Mouse (Mus musculus) midbrain, embryonic 12.5 days (tissue): ENCODE measurements around the gene Nelfe. TPM values are rescaled to one million over a fixed set of nuclear protein-coding genes. Genes with fewer than 3 reads are reported as not detected.

ENCODE experiments used
- ATAC-seq: fragments of 200-750 bp; cut with Nextera tagmentation; 2 replicates; pipeline ENCODE4 v1.8.0; 2017; ENCODE audit warnings: low read depth, moderate TSS enrichment, moderate library complexity; ENCODE audit not compliant: low FRiP score
- H3K27ac ChIP-seq: fragments of 300-500 bp; sonication (generic); replicated peaks from 2 replicates; pipeline ENCODE4 v1.5.1; 2016; ENCODE audit warnings: mild to moderate bottlenecking
- H3K27me3 ChIP-seq: fragments of 300-500 bp; sonication (generic); 2 replicates; pipeline ENCODE4 v1.6.1; 2016; ENCODE audit warnings: mild to moderate bottlenecking
- H3K36me3 ChIP-seq: fragments of 300-500 bp; sonication (generic); 2 replicates; pipeline ENCODE4 v1.6.1; 2016
- H3K4me1 ChIP-seq: fragments of 300-500 bp; sonication (generic); 2 replicates; pipeline ENCODE4 v1.6.1; 2016
- H3K4me2 ChIP-seq: fragments of 300-500 bp; sonication (generic); replicated peaks from 2 replicates; pipeline ENCODE4 v1.6.1; 2016; ENCODE audit warnings: mild to moderate bottlenecking, moderate library complexity
- H3K4me3 ChIP-seq: fragments of 300-500 bp; sonication (generic); 2 replicates; pipeline ENCODE4 v1.5.1; 2016; ENCODE audit warnings: mild to moderate bottlenecking
- H3K9ac ChIP-seq: fragments of 300-500 bp; sonication (generic); replicated peaks from 2 replicates; pipeline ENCODE4 v1.6.1; 2016; ENCODE audit warnings: mild to moderate bottlenecking, moderate library complexity
- H3K9me3 ChIP-seq: fragments of 300-500 bp; sonication (generic); 2 replicates; pipeline ENCODE4 v1.6.1; 2016; ENCODE audit warnings: mild to moderate bottlenecking
- WGBS: fragments of 180-500 bp; shearing (Covaris S2); methylation state at CpG from one replicate; pipeline ENCODE4 v1.1.7; 2016; 5-methylcytosine and 5-hydroxymethylcytosine counted together
- polyA plus RNA-seq: library from polyadenylated mRNA; unstranded; fragments of >200 nt; fragmentation: Nextera tagmentation; extraction: Ambion mirVana; gene quantifications from 2 replicates; pipeline ENCODE4 v1.2.1, GENCODE M21; 2016

The Nelfe gene
- polyA plus RNA-seq, 1 experiment from 2014 or later, result 114 TPM

DNA sequence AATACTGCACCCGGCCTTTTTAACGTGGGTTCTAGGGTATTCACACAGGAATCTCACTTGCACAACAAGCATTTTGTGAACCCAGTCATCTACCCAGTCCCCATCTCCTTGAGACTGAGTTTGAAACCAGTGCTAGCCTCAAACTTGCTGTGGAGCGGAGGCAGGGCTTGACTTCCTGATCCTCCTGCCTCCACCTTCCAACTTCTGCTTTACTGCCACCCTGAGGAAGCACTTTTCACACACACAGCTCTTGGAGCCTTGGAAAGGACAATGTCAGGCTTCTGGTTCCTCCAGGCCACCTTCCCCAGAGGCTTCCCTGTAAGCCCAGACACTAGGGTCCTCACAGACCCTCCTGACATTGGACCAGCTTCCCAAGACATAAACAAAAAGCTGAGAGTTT is 33.1 kb downstream of the Nelfe start:
- no peaks in the 10 kb centered on the region for H3K36me3 ChIP-seq
- WGBS, result 67% methylated on average over 3 of the region's 3 CpGs
- no peak overlapping the region for H3K4me3 ChIP-seq
- H3K4me2 ChIP-seq, result no peak overlapping the region
- no peaks in the 10 kb centered on the region for H3K4me1 ChIP-seq
- peaks cover 32% of the 10 kb centered on the region for H3K27me3 ChIP-seq
- ATAC-seq, result no peak
- no peak overlapping the region for H3K27ac ChIP-seq
- no peak overlapping the region for H3K9ac ChIP-seq
- no peaks in the 10 kb centered on the region for H3K9me3 ChIP-seq

DNA sequence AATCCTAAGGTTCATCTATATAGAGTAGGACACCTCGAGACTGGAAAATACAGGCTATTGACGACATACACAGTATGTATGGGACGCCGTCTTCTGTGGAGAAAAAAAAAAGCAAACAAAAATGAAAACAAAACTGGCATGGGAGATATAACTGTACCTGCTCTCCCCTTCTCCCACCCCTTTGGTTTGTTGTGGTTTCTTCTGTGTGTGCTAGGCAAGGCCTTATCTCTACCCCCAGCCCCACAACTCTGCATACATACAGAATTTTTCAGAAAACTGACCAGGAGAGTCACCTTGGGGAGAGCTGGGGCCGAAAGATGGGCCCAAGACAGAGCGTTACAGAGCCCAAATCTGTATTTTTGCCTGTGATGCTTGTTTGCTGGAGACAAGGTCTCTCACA is 34.5 kb downstream of the Nelfe start:
- Histone ChIP-seq H3K4me2 (no peak overlapping the region), H3K4me3 (no peak overlapping the region), H3K36me3 (no peaks in the 10 kb centered on the region), H3K4me1 (no peaks in the 10 kb centered on the region), H3K9me3 (no peaks in the 10 kb centered on the region), H3K27ac (no peak overlapping the region), H3K9ac (no peak overlapping the region), H3K27me3 (peaks cover 32% of the 10 kb centered on the region)
- no peak for ATAC-seq
- WGBS, result 89% methylated on average over 6 of the region's 6 CpGs

DNA sequence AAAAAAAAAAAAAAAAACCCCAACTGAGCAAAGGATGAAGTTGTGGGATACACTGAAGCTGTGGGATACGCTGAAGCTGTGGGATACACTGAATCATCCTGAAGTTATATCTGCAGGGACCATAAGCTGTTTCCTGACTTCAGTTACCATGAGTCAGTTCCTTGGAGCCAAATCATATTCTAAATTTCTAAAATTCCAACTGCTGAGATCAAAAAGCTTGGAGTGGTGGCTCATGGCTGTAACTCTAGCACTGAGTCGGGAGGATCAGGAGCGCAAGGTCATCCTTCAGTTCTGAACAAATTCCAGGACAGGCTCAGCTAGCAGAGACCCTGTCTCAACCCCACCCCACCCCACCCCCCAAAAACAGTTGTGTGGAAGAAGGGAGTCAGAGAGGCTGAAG is 35.4 kb downstream of the Nelfe start:
- Histone ChIP-seq H3K4me2 (no peak overlapping the region), H3K36me3 (no peaks in the 10 kb centered on the region)

GRCm38 (mm10) chr17:34887942-34888341 is 37.8 kb downstream of the Nelfe start:
- no peak for ATAC-seq
- Histone ChIP-seq H3K9ac (no peak overlapping the region), H3K27ac (no peak overlapping the region), H3K9me3 (no peaks in the 10 kb centered on the region), H3K36me3 (no peaks in the 10 kb centered on the region), H3K27me3 (0 out of 2 replicates have a peak, but pooled peaks cover 8% of the 10 kb centered on the region), H3K4me3 (no peak overlapping the region), H3K4me2 (no peak overlapping the region), H3K4me1 (no peaks in the 10 kb centered on the region)
- WGBS, result 87% methylated on average over 5 of the region's 5 CpGs

More for the DNA sequence above, 35.4 kb downstream of the Nelfe start:
- Histone ChIP-seq H3K4me3 (no peak overlapping the region), H3K9me3 (no peaks in the 10 kb centered on the region), H3K4me1 (no peaks in the 10 kb centered on the region), H3K27me3 (peaks cover 24% of the 10 kb centered on the region), H3K9ac (no peak overlapping the region), H3K27ac (no peak overlapping the region)
- no peak for ATAC-seq
- WGBS, result 80% methylated on average over 3 of the region's 3 CpGs

GRCm38 (mm10) chr17:34890074-34890743 is 40.0 kb downstream of the Nelfe start:
- Histone ChIP-seq H3K9me3 (no peaks in the 10 kb centered on the region), H3K9ac (no peak overlapping the region), H3K4me3 (no peak overlapping the region), H3K36me3 (no peaks in the 10 kb centered on the region), H3K4me1 (peaks cover 8% of the 10 kb centered on the region), H3K27me3 (no peaks in the 10 kb centered on the region), H3K4me2 (no peak overlapping the region), H3K27ac (no peak overlapping the region)
- ATAC-seq, result no peak
- WGBS, result 87% methylated on average over 12 of the region's 12 CpGs

- Histone ChIP-seq H3K36me3 (peaks cover 7% of the 10 kb centered on the region), H3K4me3 (no peak overlapping the region), H3K27me3 (no peaks in the 10 kb centered on the region), H3K9ac (no peak overlapping the region), H3K9me3 (no peaks in the 10 kb centered on the region), H3K27ac (no peak overlapping the region), H3K4me1 (peaks cover 19% of the 10 kb centered on the region), H3K4me2 (no peak overlapping the region)
- ATAC-seq, result no peak
- WGBS, result 96% methylated on average over 2 of the region's 2 CpGs
Observed at GRCm38 (mm10) chr17:34891377-34891776, 41.2 kb downstream of the Nelfe start.

DNA sequence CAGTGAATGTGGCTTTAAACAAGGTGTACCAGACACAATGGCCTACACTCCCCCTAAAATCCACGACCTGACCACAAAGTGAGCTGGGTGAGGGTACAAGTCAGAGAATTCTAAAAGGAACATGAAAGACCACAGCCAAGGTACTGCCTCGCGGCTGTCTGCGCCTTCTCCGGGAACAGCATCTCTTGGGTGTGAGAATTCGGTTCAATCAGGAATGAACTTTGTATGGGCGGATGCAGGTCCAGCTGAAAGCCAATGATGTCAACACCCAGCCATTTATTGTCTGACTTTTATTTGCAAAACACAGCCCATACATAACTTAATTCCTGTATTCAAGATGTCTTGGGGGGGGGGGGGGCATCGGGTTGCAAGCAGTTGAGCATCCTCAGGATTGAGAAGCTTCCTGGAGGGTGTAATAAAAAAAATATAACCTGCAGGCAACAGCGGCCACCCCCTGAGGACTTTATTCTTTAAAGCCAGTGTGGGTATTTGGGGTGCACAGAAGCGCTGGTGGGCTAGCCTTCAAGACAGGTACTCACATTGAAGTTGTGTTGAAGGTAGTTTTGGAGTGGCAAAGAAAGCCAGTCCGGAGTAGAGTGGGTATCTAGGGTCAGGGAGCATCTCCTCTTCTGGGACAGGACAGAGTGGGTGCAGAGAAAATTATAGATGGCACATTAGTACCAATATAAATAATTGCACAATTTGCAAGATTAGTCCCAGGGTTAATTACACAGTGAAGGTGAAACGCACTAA is 43.1 kb downstream of the Nelfe start:
- Histone ChIP-seq H3K4me1 (peaks cover 36% of the 10 kb centered on the region), H3K27me3 (no peaks in the 10 kb centered on the region), H3K9me3 (no peaks in the 10 kb centered on the region), H3K36me3 (peaks cover 9% of the 10 kb centered on the region), H3K4me2 (peak overlapping the region; percentile 98), H3K9ac (no peak overlapping the region), H3K27ac (peak overlapping the region; percentile 86), H3K4me3 (peak overlapping the region; percentile 92; the same call in 1 of the 2 replicates)
- ATAC-seq, result no peak
- 75% methylated on average over 12 of the region's 12 CpGs for WGBS

GRCm38 (mm10) chr17:34894074-34894597 is 43.9 kb downstream of the Nelfe start:
- Histone ChIP-seq H3K27ac (peak overlapping the region; percentile 90), H3K4me1 (peaks cover 36% of the 10 kb centered on the region), H3K4me2 (peak overlapping the region; percentile 98), H3K9me3 (no peaks in the 10 kb centered on the region), H3K9ac (peak overlapping the region; percentile 97), H3K4me3 (peak overlapping the region; percentile 92), H3K27me3 (no peaks in the 10 kb centered on the region), H3K36me3 (peaks cover 9% of the 10 kb centered on the region)
- ATAC-seq, result peak; percentile 84
- WGBS, result 1% methylated on average over 30 of the region's 51 CpGs

DNA sequence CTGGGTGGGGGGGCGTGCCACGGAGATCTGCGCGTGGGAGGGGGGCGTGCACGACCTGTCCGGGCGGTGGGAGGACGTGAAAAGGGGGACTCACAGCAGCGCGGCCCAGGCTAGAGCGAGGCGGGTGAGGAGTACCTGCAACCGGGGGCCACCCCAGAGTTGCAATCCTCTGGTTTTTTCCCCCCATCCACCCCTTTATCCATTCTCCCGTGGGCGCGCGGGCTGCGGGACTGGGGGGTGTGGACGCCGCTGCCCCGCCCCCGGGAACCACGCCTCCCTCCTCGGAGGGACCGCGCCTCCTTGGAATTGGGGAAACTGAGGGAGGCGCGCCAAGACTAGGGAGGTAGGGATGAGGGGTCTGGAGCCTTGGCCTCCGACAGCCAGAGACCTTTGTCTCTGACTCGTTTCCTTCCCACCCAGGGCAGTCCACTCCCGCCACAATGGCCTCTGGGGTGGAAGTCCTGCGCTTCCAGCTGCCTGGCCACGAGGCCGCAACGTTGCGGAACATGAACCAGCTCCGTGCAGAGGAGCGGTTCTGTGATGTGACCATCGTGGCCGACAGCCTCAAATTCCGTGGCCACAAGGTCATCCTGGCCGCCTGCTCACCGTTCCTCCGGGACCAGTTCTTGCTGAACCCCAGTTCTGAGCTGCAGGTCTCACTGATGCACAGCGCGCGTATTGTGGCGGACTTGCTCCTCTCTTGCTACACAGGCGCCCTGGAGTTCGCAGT is 44.8 kb downstream of the Nelfe start:
- Histone ChIP-seq H3K27me3 (no peaks in the 10 kb centered on the region), H3K36me3 (peaks cover 9% of the 10 kb centered on the region), H3K4me1 (peaks cover 41% of the 10 kb centered on the region), H3K27ac (peak overlapping the region; percentile 90), H3K9ac (peak overlapping the region; percentile 97), H3K9me3 (no peaks in the 10 kb centered on the region), H3K4me2 (peak overlapping the region; percentile 98), H3K4me3 (peak overlapping the region; percentile 92)
- 8% methylated on average over 47 of the region's 51 CpGs for WGBS
- ATAC-seq, result peak; percentile 27; the same call in 1 of the 2 replicates

DNA sequence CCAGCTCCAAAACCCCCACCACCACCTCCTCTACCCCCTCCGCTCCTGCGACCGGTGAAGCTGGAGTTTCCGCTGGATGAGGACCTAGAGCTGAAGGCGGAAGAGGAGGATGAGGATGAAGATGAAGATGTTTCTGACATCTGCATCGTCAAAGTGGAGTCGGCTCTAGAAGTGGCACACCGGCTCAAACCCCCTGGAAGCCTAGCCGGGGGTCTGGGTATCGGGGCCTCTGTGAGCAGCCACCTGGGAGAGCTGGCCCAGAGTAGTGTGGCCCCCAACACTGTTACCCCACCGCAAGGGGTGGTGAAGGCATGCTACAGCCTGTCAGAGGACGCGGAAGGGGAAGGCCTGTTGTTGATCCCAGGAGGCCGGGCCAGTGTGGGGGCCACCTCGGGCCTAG is 45.5 kb downstream of the Nelfe start:
- Histone ChIP-seq H3K9ac (peak overlapping the region; percentile 97), H3K9me3 (no peaks in the 10 kb centered on the region), H3K27me3 (no peaks in the 10 kb centered on the region), H3K4me3 (peak overlapping the region; percentile 92), H3K27ac (peak overlapping the region; percentile 90), H3K36me3 (peaks cover 9% of the 10 kb centered on the region), H3K4me1 (peaks cover 49% of the 10 kb centered on the region), H3K4me2 (peak overlapping the region; percentile 98)
- ATAC-seq, result no peak
- 90% methylated on average over 15 of the region's 15 CpGs for WGBS

- peak overlapping the region; percentile 98 for H3K4me2 ChIP-seq
- H3K9me3 ChIP-seq, result no peaks in the 10 kb centered on the region
- H3K27me3 ChIP-seq, result no peaks in the 10 kb centered on the region
- peaks cover 50% of the 10 kb centered on the region for H3K4me1 ChIP-seq
- WGBS, result 85% methylated on average over 17 of the region's 17 CpGs
- no peak overlapping the region for H3K9ac ChIP-seq
- peaks cover 13% of the 10 kb centered on the region for H3K36me3 ChIP-seq
- peak overlapping the region; percentile 43; the same call in 1 of the 2 replicates for H3K27ac ChIP-seq
- no peak for ATAC-seq
- H3K4me3 ChIP-seq, result peak overlapping the region; percentile 92
Observed at GRCm38 (mm10) chr17:34896366-34896765, 46.2 kb downstream of the Nelfe start.
